Mouse (Mus musculus): ENCODE results near the gene Wdr43. TPM values are rescaled to one million over a fixed set of nuclear protein-coding genes. Genes with fewer than 3 reads are reported as not detected.

Wdr43 gene
- 72.9 and 73.1 TPM in 2 replicates for polyA plus RNA-seq (2015; fragmentation: Nextera tagmentation; extraction: Ambion mirVana)

DNA sequence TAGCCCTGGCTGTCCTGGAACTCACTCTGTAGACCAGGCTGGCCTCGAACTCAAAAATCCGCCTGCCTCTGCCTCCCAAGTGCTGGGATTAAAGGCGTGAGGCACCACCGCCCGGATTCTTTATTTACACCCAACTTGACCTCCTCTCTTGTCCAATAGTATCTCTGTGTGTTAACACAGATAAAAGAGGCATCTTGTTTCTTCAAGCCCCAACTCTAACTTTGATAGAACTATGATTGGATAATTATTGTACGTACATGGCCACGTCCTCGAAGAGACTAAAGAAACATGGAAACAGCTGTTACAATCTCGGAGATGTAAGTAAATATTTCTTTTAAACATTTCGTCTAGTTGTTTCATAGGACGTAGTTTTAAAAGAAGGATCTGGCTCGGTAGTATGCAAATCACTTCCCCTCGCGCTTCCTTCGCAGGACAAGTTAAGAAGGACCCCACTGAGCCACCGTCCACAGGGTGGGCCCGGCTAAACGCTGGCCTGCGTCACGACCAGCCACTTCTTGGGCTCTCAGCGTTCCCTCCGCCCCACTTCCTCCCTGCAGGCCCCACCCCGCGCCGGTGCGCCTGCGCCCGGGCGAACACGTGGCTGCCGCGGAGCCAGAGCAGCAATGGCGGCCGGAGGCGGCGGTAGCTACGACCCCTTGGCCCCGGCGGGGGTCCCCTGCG lies at the start of gene Wdr43:
TSS of gene Wdr43 (plus strand) at position 258 of the 681 bp plus-strand sequence.
- no peaks in the 10 kb centered on the region for H3K27me3 ChIP-seq (ENCODE audit: control insufficient read depth, insufficient read depth, low read length)
- H3K9me3 ChIP-seq (replicated peaks; ENCODE audit: control insufficient read depth, low read length), result no peaks in the 10 kb centered on the region
- H3K9ac ChIP-seq (ENCODE audit: low read length), result peak within 1 kb of the TSS; percentile 97
- peak; percentile 100 for ATAC-seq (ENCODE audit: insufficient read depth, low FRiP score)
- 3% methylated on average over 40 of the region's 40 CpGs for WGBS
- H3K36me3 ChIP-seq (ENCODE audit: control insufficient read depth, insufficient read depth, low read length), result 0 out of 2 replicates have a peak, but pooled peaks cover 3% of the 10 kb centered on the region
- H3K4me1 ChIP-seq (ENCODE audit: control insufficient read depth, insufficient read depth, low read length), result peaks cover 17% of the 10 kb centered on the region
- peak within 1 kb of the TSS; percentile 98 for H3K4me3 ChIP-seq (replicated peaks; ENCODE audit: low read length)
- H3K27ac ChIP-seq (ENCODE audit: low read length), result peak within 1 kb of the TSS; percentile 69
- peak within 1 kb of the TSS; percentile 77 for H3K4me2 ChIP-seq (ENCODE audit: low read depth, low read length)

DNA sequence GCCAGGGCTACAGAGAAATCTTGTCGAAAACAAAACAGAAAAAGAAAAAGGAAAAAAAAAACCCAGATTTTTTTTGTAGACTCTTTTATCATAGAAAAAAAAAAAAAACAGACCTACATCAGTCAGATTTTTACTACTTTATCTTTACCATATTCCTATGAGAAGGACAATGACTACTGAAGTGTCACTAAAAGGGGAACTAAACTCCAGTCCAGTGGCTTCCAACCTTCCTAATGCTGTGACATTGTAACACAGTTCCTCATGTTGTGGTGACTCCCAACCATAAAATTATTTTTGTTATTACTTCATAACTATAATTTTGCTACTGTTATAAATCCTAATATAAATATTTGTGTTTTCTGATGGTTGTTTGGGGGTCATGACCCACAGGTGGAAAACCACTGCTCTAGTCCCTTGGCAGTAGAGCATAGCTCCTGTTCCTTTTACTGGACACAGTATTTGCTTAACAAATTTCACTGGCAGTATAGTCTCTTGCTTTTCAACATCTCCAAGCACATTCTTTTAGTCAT lies 36.5 kb upstream of the Wdr43 start:
- H3K9ac ChIP-seq (ENCODE audit: low read length), result no peak overlapping the region
- no peaks in the 10 kb centered on the region for H3K4me1 ChIP-seq (ENCODE audit: control insufficient read depth, insufficient read depth, low read length)
- 100% methylated on average over 1 of the region's 1 CpGs for WGBS
- H3K9me3 ChIP-seq (replicated peaks; ENCODE audit: control insufficient read depth, low read length), result no peaks in the 10 kb centered on the region
- no peak overlapping the region for H3K4me2 ChIP-seq (ENCODE audit: low read depth, low read length)
- no peak overlapping the region for H3K4me3 ChIP-seq (replicated peaks; ENCODE audit: low read length)
- no peaks in the 10 kb centered on the region for H3K27me3 ChIP-seq (ENCODE audit: control insufficient read depth, insufficient read depth, low read length)
- no peaks in the 10 kb centered on the region for H3K36me3 ChIP-seq (ENCODE audit: control insufficient read depth, insufficient read depth, low read length)
- ATAC-seq (ENCODE audit: insufficient read depth, low FRiP score), result no peak
- no peak overlapping the region for H3K27ac ChIP-seq (ENCODE audit: low read length)

GRCm38 (mm10) chr17:71597881-71598658 lies 17.6 kb upstream of the Wdr43 start:
- Histone ChIP-seq H3K9ac (ENCODE audit: low read length) (peak overlapping the region; percentile 84), H3K4me2 (ENCODE audit: low read depth, low read length) (peak overlapping the region; percentile 84), H3K27me3 (ENCODE audit: control insufficient read depth, insufficient read depth, low read length) (no peaks in the 10 kb centered on the region), H3K4me3 (replicated peaks; ENCODE audit: low read length) (peak overlapping the region; percentile 79), H3K36me3 (ENCODE audit: control insufficient read depth, insufficient read depth, low read length) (no peaks in the 10 kb centered on the region), H3K27ac (ENCODE audit: low read length) (peak overlapping the region; percentile 78), H3K9me3 (replicated peaks; ENCODE audit: control insufficient read depth, low read length) (no peaks in the 10 kb centered on the region), H3K4me1 (ENCODE audit: control insufficient read depth, insufficient read depth, low read length) (peaks cover 4% of the 10 kb centered on the region; the same call in 1 of the 2 replicates)
- ATAC-seq (ENCODE audit: insufficient read depth, low FRiP score), result peak; percentile 57
- under 1% methylated on average over 48 of the region's 48 CpGs for WGBS

DNA sequence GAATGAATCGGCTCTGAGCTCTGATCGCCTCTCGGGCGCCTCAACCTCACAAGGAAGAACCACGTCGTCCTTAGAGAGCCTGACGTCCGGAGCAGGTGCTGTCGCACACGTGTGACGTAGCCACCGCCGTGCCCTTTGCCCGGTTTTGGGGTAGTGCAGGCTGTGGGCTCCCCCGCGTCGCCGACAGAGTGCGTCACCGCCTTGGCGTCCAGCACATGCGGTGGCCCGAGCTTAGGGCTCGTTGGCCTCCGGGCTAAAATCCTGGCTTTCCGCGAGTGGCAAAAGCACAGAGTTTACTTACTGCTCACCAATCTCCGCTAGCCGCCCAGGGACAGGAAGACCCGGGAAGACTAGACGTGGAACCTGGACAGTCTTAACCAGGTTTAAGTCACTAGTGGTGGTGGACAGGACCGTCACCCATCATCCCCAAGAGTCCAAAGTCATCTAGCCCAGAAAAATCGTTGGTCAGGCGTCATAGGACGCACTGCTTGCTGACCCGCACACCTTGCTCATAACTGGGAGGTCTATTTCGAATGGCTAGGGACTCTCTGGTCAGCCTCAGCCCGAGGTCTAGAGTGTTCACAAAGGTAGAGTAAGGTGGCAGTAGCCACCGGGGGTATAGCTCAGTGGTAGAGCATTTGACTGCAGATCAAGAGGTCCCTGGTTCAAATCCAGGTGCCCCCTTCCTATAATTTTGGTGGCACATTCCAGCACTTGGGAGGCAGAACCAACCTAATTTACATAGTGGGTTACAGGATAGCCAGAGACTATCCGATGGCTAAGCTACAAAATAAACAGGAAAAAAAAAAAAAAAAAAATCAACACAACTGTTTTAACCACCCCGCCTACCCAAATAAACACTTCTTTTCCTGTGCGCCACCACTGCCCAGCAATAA lies 16.8 kb upstream of the Wdr43 start:
- Histone ChIP-seq H3K9ac (ENCODE audit: low read length) (peak overlapping the region; percentile 84), H3K27ac (ENCODE audit: low read length) (peak overlapping the region; percentile 78), H3K4me1 (ENCODE audit: control insufficient read depth, insufficient read depth, low read length) (peaks cover 4% of the 10 kb centered on the region; the same call in 1 of the 2 replicates), H3K4me3 (replicated peaks; ENCODE audit: low read length) (peak overlapping the region; percentile 79), H3K27me3 (ENCODE audit: control insufficient read depth, insufficient read depth, low read length) (no peaks in the 10 kb centered on the region), H3K4me2 (ENCODE audit: low read depth, low read length) (peak overlapping the region; percentile 84), H3K36me3 (ENCODE audit: control insufficient read depth, insufficient read depth, low read length) (no peaks in the 10 kb centered on the region), H3K9me3 (replicated peaks; ENCODE audit: control insufficient read depth, low read length) (no peaks in the 10 kb centered on the region)
- WGBS, result 5% methylated on average over 42 of the region's 42 CpGs
- peak; percentile 98 for ATAC-seq (ENCODE audit: insufficient read depth, low FRiP score)

DNA sequence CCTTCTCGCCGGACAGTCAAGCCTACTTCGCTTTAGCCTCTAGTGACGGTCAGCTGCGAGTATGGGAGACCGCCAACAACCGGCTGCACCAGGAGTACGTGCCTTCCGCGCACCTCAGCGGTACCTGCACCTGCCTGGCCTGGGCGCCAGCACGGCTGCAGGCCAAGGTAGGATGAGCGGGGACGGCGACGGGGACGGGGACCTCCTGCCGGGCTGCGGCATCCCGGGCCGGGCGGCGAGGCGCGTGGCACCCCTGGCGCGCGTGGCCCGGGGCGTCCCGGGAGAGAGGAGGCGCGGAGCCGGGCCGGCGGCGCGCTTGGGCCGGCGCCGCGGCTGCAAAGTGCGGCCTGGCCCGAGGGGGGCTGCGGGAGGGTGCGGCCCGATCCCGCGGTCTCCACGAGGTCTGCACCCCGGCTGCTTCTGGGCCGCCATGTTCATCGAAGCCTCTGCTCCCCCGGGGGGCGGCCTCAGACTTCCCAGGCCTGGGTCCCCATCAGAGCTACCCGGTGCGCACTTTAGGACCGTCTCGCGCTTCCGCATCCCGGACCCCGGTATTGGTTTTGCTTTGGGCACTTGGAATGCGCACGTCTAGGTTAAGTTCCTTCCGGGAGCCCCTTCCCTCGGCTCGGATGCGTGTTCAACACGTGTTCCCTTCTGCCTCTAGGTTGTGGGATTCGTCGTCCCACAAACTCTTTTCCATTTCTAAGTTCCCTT lies 781 bp downstream of the Wdr43 start:
- Histone ChIP-seq H3K4me2 (ENCODE audit: low read depth, low read length) (peak overlapping the region; percentile 77), H3K27ac (ENCODE audit: low read length) (peak overlapping the region; percentile 69), H3K9me3 (replicated peaks; ENCODE audit: control insufficient read depth, low read length) (no peaks in the 10 kb centered on the region), H3K27me3 (ENCODE audit: control insufficient read depth, insufficient read depth, low read length) (no peaks in the 10 kb centered on the region), H3K9ac (ENCODE audit: low read length) (peak overlapping the region; percentile 97), H3K36me3 (ENCODE audit: control insufficient read depth, insufficient read depth, low read length) (0 out of 2 replicates have a peak, but pooled peaks cover 3% of the 10 kb centered on the region), H3K4me3 (replicated peaks; ENCODE audit: low read length) (peak overlapping the region; percentile 98), H3K4me1 (ENCODE audit: control insufficient read depth, insufficient read depth, low read length) (peaks cover 17% of the 10 kb centered on the region)
- ATAC-seq (ENCODE audit: insufficient read depth, low FRiP score), result peak; percentile 55
- under 1% methylated on average over 70 of the region's 73 CpGs for WGBS

GRCm38 (mm10) chr17:71617033-71617362 lies 1.3 kb downstream of the Wdr43 start:
- peak overlapping the region; percentile 98 for H3K4me3 ChIP-seq (replicated peaks; ENCODE audit: low read length)
- H3K27ac ChIP-seq (ENCODE audit: low read length), result no peak overlapping the region
- ATAC-seq (ENCODE audit: insufficient read depth, low FRiP score), result no peak
- no peaks in the 10 kb centered on the region for H3K9me3 ChIP-seq (replicated peaks; ENCODE audit: control insufficient read depth, low read length)
- H3K9ac ChIP-seq (ENCODE audit: low read length), result peak overlapping the region; percentile 97
- H3K4me2 ChIP-seq (ENCODE audit: low read depth, low read length), result peak overlapping the region; percentile 77
- H3K27me3 ChIP-seq (ENCODE audit: control insufficient read depth, insufficient read depth, low read length), result no peaks in the 10 kb centered on the region
- under 1% methylated on average over 10 of the region's 10 CpGs for WGBS
- 0 out of 2 replicates have a peak, but pooled peaks cover 3% of the 10 kb centered on the region for H3K36me3 ChIP-seq (ENCODE audit: control insufficient read depth, insufficient read depth, low read length)
- H3K4me1 ChIP-seq (ENCODE audit: control insufficient read depth, insufficient read depth, low read length), result peaks cover 17% of the 10 kb centered on the region

DNA sequence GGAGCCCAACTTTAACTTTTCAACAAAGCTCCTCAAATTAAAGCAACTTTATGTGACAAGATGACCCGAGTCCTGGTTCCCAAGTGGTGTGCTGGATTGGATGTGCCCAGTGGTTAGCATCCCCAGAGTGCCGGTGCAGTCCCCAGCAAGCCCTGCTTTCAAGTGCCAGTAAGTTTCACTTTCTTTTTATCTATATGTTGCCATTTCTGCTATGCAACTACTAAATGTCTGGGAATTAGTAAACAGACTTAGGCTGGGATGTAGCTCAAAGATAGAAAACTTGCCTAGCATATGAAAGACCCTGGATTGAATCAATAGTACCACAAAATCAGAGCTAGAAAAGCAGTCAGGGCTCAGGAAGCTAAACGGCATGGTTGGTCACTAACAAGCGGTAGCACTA lies 2.3 kb downstream of the Wdr43 start:
- 61% methylated on average over 4 of the region's 4 CpGs for WGBS
- H3K4me3 ChIP-seq (replicated peaks; ENCODE audit: low read length), result peak overlapping the region; percentile 98

GRCm38 (mm10) chr17:71631806-71632205 lies 16.1 kb downstream of the Wdr43 start:
- Histone ChIP-seq H3K27me3 (ENCODE audit: control insufficient read depth, insufficient read depth, low read length) (no peaks in the 10 kb centered on the region), H3K9me3 (replicated peaks; ENCODE audit: control insufficient read depth, low read length) (no peaks in the 10 kb centered on the region), H3K27ac (ENCODE audit: low read length) (no peak overlapping the region), H3K4me1 (ENCODE audit: control insufficient read depth, insufficient read depth, low read length) (no peaks in the 10 kb centered on the region), H3K4me3 (replicated peaks; ENCODE audit: low read length) (no peak overlapping the region), H3K36me3 (ENCODE audit: control insufficient read depth, insufficient read depth, low read length) (peaks cover 30% of the 10 kb centered on the region; the same call in 1 of the 2 replicates), H3K4me2 (ENCODE audit: low read depth, low read length) (no peak overlapping the region), H3K9ac (ENCODE audit: low read length) (no peak overlapping the region)
- WGBS, result 75% methylated on average over 10 of the region's 10 CpGs
- no peak for ATAC-seq (ENCODE audit: insufficient read depth, low FRiP score)

More for the DNA sequence above, 2.3 kb downstream of the Wdr43 start:
- no peaks in the 10 kb centered on the region for H3K9me3 ChIP-seq (replicated peaks; ENCODE audit: control insufficient read depth, low read length)
- no peaks in the 10 kb centered on the region for H3K27me3 ChIP-seq (ENCODE audit: control insufficient read depth, insufficient read depth, low read length)
- H3K36me3 ChIP-seq (ENCODE audit: control insufficient read depth, insufficient read depth, low read length), result 0 out of 2 replicates have a peak, but pooled peaks cover 3% of the 10 kb centered on the region
- peak overlapping the region; percentile 77 for H3K4me2 ChIP-seq (ENCODE audit: low read depth, low read length)
- H3K9ac ChIP-seq (ENCODE audit: low read length), result peak overlapping the region; percentile 9; the same call in 1 of the 2 replicates
- no peak for ATAC-seq (ENCODE audit: insufficient read depth, low FRiP score)
- H3K27ac ChIP-seq (ENCODE audit: low read length), result no peak overlapping the region
- H3K4me1 ChIP-seq (ENCODE audit: control insufficient read depth, insufficient read depth, low read length), result peaks cover 17% of the 10 kb centered on the region

Measured in stomach, embryonic 16.5 days (tissue).